Mouse (Mus musculus): ENCODE measurements around the gene Hdhd5.

GRCm38 (mm10) chr6:120468259-120468658 lies 62.9 kb downstream of the Hdhd5 start:
- TF ChIP-seq CTCF (IDR thresholded peaks at IDR 0.05; ENCODE audit: control insufficient read depth, insufficient read depth, insufficient replicate concordance, low read depth, low read length), result no peak
- no peak for TF ChIP-seq POLR2A (IDR thresholded peaks at IDR 0.05; ENCODE audit: control insufficient read depth, low read depth, low read length)

All from testis, adult 2 months (tissue).